Mouse (Mus musculus) thymus, postnatal 25 days (tissue): ENCODE results near the gene Snx15.

Experiments
- DNase-seq: peaks from one replicate; pipeline ENCODE4 v3.0.0; 2022

Gene Snx15

DNA sequence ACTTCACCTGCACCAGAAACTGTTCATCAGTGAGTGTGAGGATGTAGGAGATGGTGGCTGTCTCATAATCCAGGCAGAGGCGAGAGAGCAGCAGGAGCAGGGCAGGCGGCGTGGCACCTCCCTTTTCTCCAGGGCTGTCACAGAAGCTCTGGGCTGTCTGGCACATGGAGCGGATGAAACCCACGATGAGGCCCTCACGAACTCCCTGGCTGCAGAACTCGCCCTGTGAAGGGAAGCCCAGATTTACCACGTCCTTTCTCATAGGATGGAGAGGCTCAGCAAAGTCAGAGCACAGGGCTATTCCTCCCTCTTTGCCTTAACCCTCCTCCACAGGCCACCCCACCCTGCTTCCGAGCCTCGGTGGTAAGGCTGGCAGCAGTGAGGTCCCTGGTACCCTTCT, 58.3 kb downstream of the Snx15 start:
- DNase-seq: no peak
